ENCODE assay signal across 32 mouse cellular contexts in genomic region chr12:105109812-105110211, GRCm38 (mm10). TPM values are rescaled to one million over a fixed set of nuclear protein-coding genes. Genes with fewer than 3 reads are reported as not detected.
DNase-seq lines count a peak whose midpoint lies in the region; ATAC-seq and TF ChIP-seq lines count a peak whose summit lies in the region.
"Had no signal": no experiment of that assay in that cellular context is flagged by ENCODE, and none has a peak within 500 bp of the region (broad histone marks: within the 10 kb centered on the region; RNA-seq: fewer than 3 reads in every experiment).

No protein-coding gene starts in this region.

- no peaks in the 10 kb centered on the region for H3K9me3 ChIP-seq in heart, embryonic 11.5 days (replicated peaks; ENCODE audit: control insufficient read depth, low read length)
- H3K9me3 ChIP-seq: limb, embryonic 13.5 days; liver, embryonic 13.5 days; midbrain, embryonic 12.5 days; neural tube, embryonic 12.5 days had no signal

- TF ChIP-seq CTCF in layer of hippocampus, adult 2 months (conservative IDR thresholded peaks at IDR 0.05), result no peak

- no peak for DNase-seq in heart, adult 9 months (ENCODE audit: low spot score in 2 of 2)
- DNase-seq in layer of hippocampus, adult 2 months (ENCODE audit: low spot score in 2 of 2), result no peak
- no peak for DNase-seq in layer of hippocampus, postnatal 14 days (ENCODE audit: low spot score in 2 of 2)
- DNase-seq in adrenal gland, postnatal 36 days, result peak; percentile 15 to 33
- no peak for DNase-seq in thymus, postnatal 25 days
- no peak for DNase-seq in gastrocnemius, adult 18-20 months (ENCODE audit: low spot score)
- DNase-seq: cerebellum, adult 2 months; cerebellum, postnatal 36 days; gastrocnemius, postnatal 36 days; kidney, adult 9 months; kidney, postnatal 25 days; liver, embryonic 13.5 days; lung, adult 2 months; lung, postnatal 14 days; right cerebral cortex, postnatal 4 days; thymus, postnatal 14 days had no signal

- ATAC-seq in heart, embryonic 11.5 days (replicated peaks; ENCODE audit: insufficient number of reproducible peaks, low FRiP score, low TSS enrichment), result no peak
- ATAC-seq in granulocyte monocyte progenitor cell, adult 5-6 weeks (replicated peaks; ENCODE audit: poor library complexity, severe bottlenecking), result peak; percentile 79
- ATAC-seq: activated CD4-positive, CD25-positive, alpha-beta regulatory T cell, adult 4 months; intestine, embryonic 16.5 days had no signal

- H3K27me3 ChIP-seq in heart, embryonic 11.5 days (ENCODE audit: control insufficient read depth, insufficient read depth, low read length), result no peaks in the 10 kb centered on the region
- H3K27me3 ChIP-seq: limb, embryonic 13.5 days; liver, embryonic 13.5 days; neural tube, embryonic 12.5 days had no signal

- H3K4me1 ChIP-seq in heart, embryonic 11.5 days (ENCODE audit: control insufficient read depth, insufficient read depth, low read length), result peaks cover 16% of the 10 kb centered on the region
- H3K4me1 ChIP-seq: liver, embryonic 13.5 days had no signal

- no peaks in the 10 kb centered on the region for H3K36me3 ChIP-seq in heart, embryonic 11.5 days (ENCODE audit: control insufficient read depth, insufficient read depth, low read length)
- H3K36me3 ChIP-seq: limb, embryonic 13.5 days; liver, embryonic 13.5 days; midbrain, embryonic 12.5 days; neural tube, embryonic 12.5 days had no signal

- WGBS in heart, embryonic 11.5 days (ENCODE audit: insufficient replicate concordance), result 61% methylated on average over 4 of the region's 4 CpGs

- 0 out of 2 replicates have a peak overlapping the region, but pooled peaks have one; percentile 41 for H3K27ac ChIP-seq in heart, embryonic 11.5 days (ENCODE audit: low read depth, low read length)
- peak overlapping the region; percentile 36; the same call in 1 of the 2 replicates for H3K27ac ChIP-seq in layer of hippocampus, adult 2 months
- H3K27ac ChIP-seq: limb, embryonic 13.5 days; liver, embryonic 13.5 days; midbrain, embryonic 12.5 days; neural tube, embryonic 12.5 days had no signal

- H3K9ac ChIP-seq in heart, embryonic 11.5 days (ENCODE audit: low read depth, low read length), result peak overlapping the region; percentile 43; the same call in 1 of the 2 replicates
- H3K9ac ChIP-seq: limb, embryonic 13.5 days; liver, embryonic 13.5 days; midbrain, embryonic 12.5 days; neural tube, embryonic 12.5 days had no signal

- H3K4me2 ChIP-seq in heart, embryonic 11.5 days, result no peak overlapping the region
- H3K4me2 ChIP-seq: limb, embryonic 13.5 days; liver, embryonic 13.5 days; midbrain, embryonic 12.5 days; neural tube, embryonic 12.5 days had no signal

- no peak overlapping the region for H3K4me3 ChIP-seq in heart, embryonic 11.5 days (ENCODE audit: low read depth, low read length)
- H3K4me3 ChIP-seq in layer of hippocampus, adult 2 months, result no peak overlapping the region
- H3K4me3 ChIP-seq: limb, embryonic 13.5 days; liver, embryonic 13.5 days; midbrain, embryonic 12.5 days; neural tube, embryonic 12.5 days had no signal

RNA-seq across cellular contexts. Expression of gene Tcl1b2, which starts 36.0 kb away (rescaled TPM):
- polyA plus RNA-seq in heart, embryonic 11.5 days (2014; fragmentation: Nextera tagmentation; extraction: Ambion mirVana), result not detected in 2 replicates
- not detected for total RNA-seq in layer of hippocampus, adult 2 months (2021)
- not detected for total RNA-seq in layer of hippocampus, postnatal 14 days (2021)
- not detected for total RNA-seq in adrenal gland, postnatal 36 days (2021)
- not detected in 2 replicates for total RNA-seq in granulocyte monocyte progenitor cell, adult 5-6 weeks (2014; fragmentation: Nextera tagmentation)
- total RNA-seq in granulocyte monocyte progenitor cell, adult 5-6 weeks (2017), result not detected in 2 replicates
- total RNA-seq in gastrocnemius, adult 18-20 months (2021), result not detected
- total RNA-seq: gastrocnemius, postnatal 36 days; hematopoietic stem cell, adult 5-6 weeks; layer of hippocampus, adult 8-10 months; left cerebral cortex, postnatal 14 days; megakaryocyte, adult 5-6 weeks; MEL had no signal
- polyA plus RNA-seq: activated CD4-positive, CD25-positive, alpha-beta regulatory T cell, adult 4 months; C2C12; cerebellum, adult 2 months; forebrain, embryonic 11.5 days; hindbrain, embryonic 16.5 days; intestine, embryonic 16.5 days; limb, embryonic 13.5 days; liver, embryonic 13.5 days; lung, adult 2 months; midbrain, embryonic 12.5 days; neural tube, embryonic 12.5 days; stomach, embryonic 14.5 days had no signal

RNA-seq across cellular contexts. Expression of gene Tcl1b1, which starts 49.7 kb away (rescaled TPM):
- not detected in 2 replicates for polyA plus RNA-seq in heart, embryonic 11.5 days (2014; fragmentation: Nextera tagmentation; extraction: Ambion mirVana)
- total RNA-seq in layer of hippocampus, adult 2 months (2021), result not detected
- total RNA-seq in layer of hippocampus, postnatal 14 days (2021), result not detected
- total RNA-seq in adrenal gland, postnatal 36 days (2021), result not detected
- not detected in 2 replicates for total RNA-seq in granulocyte monocyte progenitor cell, adult 5-6 weeks (2014; fragmentation: Nextera tagmentation)
- total RNA-seq in granulocyte monocyte progenitor cell, adult 5-6 weeks (2017), result not detected in 2 replicates
- total RNA-seq in gastrocnemius, adult 18-20 months (2021), result not detected
- total RNA-seq: gastrocnemius, postnatal 36 days; hematopoietic stem cell, adult 5-6 weeks; layer of hippocampus, adult 8-10 months; left cerebral cortex, postnatal 14 days; megakaryocyte, adult 5-6 weeks; MEL had no signal
- polyA plus RNA-seq: activated CD4-positive, CD25-positive, alpha-beta regulatory T cell, adult 4 months; C2C12; cerebellum, adult 2 months; forebrain, embryonic 11.5 days; hindbrain, embryonic 16.5 days; intestine, embryonic 16.5 days; limb, embryonic 13.5 days; liver, embryonic 13.5 days; lung, adult 2 months; midbrain, embryonic 12.5 days; neural tube, embryonic 12.5 days; stomach, embryonic 14.5 days had no signal

Comparison
In these comparisons a context has a peak if more than half of its experiments do, and no peak if none do; other contexts are left out.
1. DNase-seq: peak in adrenal gland, postnatal 36 days (2 of 2); none in heart, adult 9 months (0 of 2), layer of hippocampus, adult 2 months (0 of 2), layer of hippocampus, postnatal 14 days (0 of 2), thymus, postnatal 25 days (single experiment) and gastrocnemius, adult 18-20 months (single experiment).